Mouse (Mus musculus) cerebellum, adult 2 months (tissue): Measurements from ENCODE around the gene Zfp341. TPM values are rescaled to one million over a fixed set of nuclear protein-coding genes. Genes with fewer than 3 reads are reported as not detected.
A peak's percentile ranks its signal among the peaks of the same experiment; 100 is the strongest.

Source experiments
- DNase-seq, 2 experiments: peaks; one replicate each; pipeline ENCODE4 v3.0.0; 2021
- H3K27ac ChIP-seq: fragments of 200-500 bp; 2 replicates; pipeline ENCODE4 v1.5.1; 2012; ENCODE audit warnings: low read length, control low read depth, inconsistent platforms; ENCODE audit not compliant: insufficient read depth
- H3K27me3 ChIP-seq: fragments of 200-500 bp; 2 replicates; pipeline ENCODE4 v1.6.1; 2012; ENCODE audit warnings: inconsistent platforms, mild to moderate bottlenecking, low read length, moderate library complexity; ENCODE audit not compliant: control insufficient read depth, insufficient read depth
- H3K4me1 ChIP-seq: fragments of 200-500 bp; 2 replicates; pipeline ENCODE4 v1.6.1; 2011; ENCODE audit warnings: low read length; ENCODE audit not compliant: control insufficient read depth, insufficient read depth
- H3K4me3 ChIP-seq: fragments of 200-500 bp; replicated peaks from 2 replicates; pipeline ENCODE3; 2011; ENCODE audit warnings: mild to moderate bottlenecking, low read depth, low read length, control low read depth; ENCODE audit not compliant: insufficient read depth
- CTCF ChIP-seq: fragments of 200-500 bp; IDR thresholded peaks from 2 replicates; pipeline ENCODE4 v1.5.1; 2011; ENCODE audit warnings: low read depth, mild to moderate bottlenecking, control low read depth, low read length, moderate library complexity, borderline replicate concordance; ENCODE audit not compliant: insufficient read depth
- POLR2A ChIP-seq: fragments of 200-500 bp; IDR thresholded peaks from 2 replicates; pipeline ENCODE4 v1.6.1; 2011; ENCODE audit warnings: low read length, control low read depth, borderline replicate concordance; ENCODE audit not compliant: insufficient read depth
- WGBS: fragments of 180-500 bp; shearing (Covaris S2); methylation state at CpG from one replicate; pipeline ENCODE4 v1.1.7; 2018; 5-methylcytosine and 5-hydroxymethylcytosine counted together
- polyA plus RNA-seq: library from polyadenylated mRNA; depleted of rRNA; stranded (reverse); fragments of >200 nt; gene quantifications from 2 replicates; pipeline ENCODE4 v1.2.3, GENCODE M21; 2012

Gene Zfp341
- polyA plus RNA-seq, 1 experiment = 11.5 TPM

DNA sequence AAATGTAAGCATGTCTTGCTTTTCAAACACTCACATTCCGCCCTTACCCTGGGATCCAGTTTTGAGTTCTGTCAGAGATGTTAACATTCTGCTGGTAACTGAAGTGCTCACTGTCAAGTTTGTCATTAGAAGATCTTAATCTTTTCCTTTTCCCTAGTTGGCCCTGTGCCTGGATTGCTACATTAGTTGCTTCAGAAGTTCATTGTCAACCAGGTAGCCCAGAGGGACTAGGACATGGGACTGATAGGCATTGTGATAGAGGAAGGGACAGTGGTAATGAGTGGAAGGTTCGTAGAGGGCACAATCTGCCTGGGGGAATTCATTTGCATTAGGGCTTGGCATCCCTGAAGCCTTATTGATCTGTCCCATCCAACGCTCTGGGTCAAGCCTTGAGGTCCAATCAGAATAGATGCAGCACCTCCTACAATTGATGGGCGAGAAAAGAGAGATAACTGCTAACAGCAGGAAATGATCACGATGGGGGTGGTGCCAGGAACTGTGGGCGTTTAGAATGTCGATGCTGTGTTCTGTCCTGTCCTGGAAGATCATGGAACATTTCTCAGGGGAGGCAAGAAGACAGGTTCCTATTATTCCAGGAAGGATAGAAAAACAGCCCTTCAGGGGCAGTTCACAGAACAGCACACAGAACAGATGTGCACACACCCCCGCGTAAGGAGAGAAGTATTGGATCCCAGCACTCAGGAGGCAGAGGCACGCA, 3.9 kb upstream of the Zfp341 start:
- no peak for TF ChIP-seq POLR2A
- no peak for TF ChIP-seq CTCF
- 75% methylated on average over 10 of the region's 10 CpGs for WGBS
- no peak overlapping the region for H3K27ac ChIP-seq
- no peaks in the 10 kb centered on the region for H3K4me1 ChIP-seq
- H3K4me3 ChIP-seq = no peak overlapping the region
- no peaks in the 10 kb centered on the region for H3K27me3 ChIP-seq
- no peak for DNase-seq

DNA sequence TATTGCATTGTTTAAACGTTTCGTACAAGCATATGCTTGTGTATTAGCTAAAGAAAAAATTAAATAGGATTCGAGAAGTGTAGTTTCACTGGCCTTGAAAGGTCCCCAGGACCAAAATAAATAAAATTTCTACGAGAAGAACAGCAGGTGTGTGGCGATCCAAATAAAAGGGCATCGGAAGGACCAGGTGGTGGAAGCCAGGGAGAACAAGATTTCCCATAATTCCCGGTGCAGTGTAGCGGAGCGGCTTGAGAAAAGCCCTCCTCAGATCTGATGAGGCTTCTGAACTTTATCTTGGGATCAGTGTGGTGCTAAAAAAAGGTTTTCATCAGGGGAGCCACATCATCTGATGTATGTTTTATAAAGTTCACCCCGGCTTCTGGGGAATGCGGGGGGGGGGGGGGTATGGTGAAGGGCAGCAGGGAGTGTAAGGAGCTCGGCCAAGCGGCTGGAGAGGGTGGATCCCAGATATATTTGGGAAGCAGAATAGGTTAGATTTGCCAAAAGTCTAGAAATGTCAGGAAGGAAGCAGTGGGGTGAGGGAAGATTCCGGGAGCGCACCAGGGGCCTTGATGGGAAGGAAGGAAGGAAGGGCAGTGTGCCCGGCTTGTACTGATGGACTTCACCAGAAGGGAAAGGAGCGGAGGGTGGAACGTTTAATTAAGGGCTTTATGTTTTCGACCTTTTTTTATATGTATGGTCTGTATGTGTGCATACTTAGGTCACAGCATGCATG, 1.9 kb downstream of the Zfp341 start:
- peak overlapping the region; percentile 48 for H3K4me3 ChIP-seq
- H3K4me1 ChIP-seq = peaks cover 6% of the 10 kb centered on the region; the same call in 1 of the 2 replicates
- TF ChIP-seq CTCF (no peak), POLR2A (peak; percentile 22; the same call in 1 of the 2 replicates)
- DNase-seq = peak; percentile 61 to 77
- WGBS = 9% methylated on average over 19 of the region's 19 CpGs
- H3K27ac ChIP-seq = peak overlapping the region; percentile 89
- no peaks in the 10 kb centered on the region for H3K27me3 ChIP-seq

DNA sequence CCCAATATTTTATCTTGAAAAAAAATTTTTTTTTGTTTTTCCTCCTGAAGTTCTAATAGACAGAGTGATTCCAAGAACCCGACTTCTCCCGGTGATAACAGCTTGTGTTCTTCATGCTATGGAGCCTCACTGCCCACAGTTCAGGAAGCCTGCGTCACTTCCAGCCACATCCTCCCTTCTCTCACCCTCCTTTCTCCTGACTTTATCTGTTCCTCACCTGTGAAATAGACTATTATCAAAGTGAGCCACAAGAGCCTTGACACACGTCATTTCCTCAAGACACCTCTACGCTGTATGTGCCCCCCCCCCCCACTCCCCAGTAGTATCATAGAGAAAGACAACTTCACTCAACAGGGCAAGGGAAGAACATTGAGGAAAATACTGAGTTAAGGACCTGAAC, 2.6 kb downstream of the Zfp341 start:
- TF ChIP-seq CTCF = no peak
- no peak for TF ChIP-seq POLR2A
- WGBS = 45% methylated on average over 5 of the region's 5 CpGs
- H3K27ac ChIP-seq = peak overlapping the region; percentile 89; the same call in 1 of the 2 replicates
- no peaks in the 10 kb centered on the region for H3K27me3 ChIP-seq
- peaks cover 6% of the 10 kb centered on the region; the same call in 1 of the 2 replicates for H3K4me1 ChIP-seq
- H3K4me3 ChIP-seq = peak overlapping the region; percentile 46
- no peak for DNase-seq

DNA sequence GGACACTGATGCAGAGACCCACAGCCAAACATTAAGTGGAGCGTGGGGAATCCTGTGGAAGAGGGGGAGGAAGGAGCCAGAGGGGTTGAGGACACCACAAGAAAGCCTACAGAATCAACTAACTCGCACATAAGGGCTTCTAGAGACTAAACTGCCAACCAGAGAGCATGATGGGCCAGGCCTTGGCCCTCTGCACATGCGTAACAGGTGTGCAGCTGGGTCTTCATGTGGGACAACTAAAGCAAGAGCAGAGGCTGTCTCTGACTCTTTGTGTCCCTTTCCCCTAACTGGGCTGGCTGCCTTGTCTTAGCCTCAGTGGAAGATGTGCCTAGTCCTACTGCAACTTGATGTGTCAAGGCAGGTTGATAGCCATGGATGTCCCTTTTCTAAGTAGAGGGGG, 4.0 kb downstream of the Zfp341 start:
- Histone ChIP-seq H3K27ac (no peak overlapping the region), H3K4me3 (no peak overlapping the region), H3K27me3 (no peaks in the 10 kb centered on the region), H3K4me1 (peaks cover 6% of the 10 kb centered on the region; the same call in 1 of the 2 replicates)
- no peak for TF ChIP-seq CTCF
- TF ChIP-seq POLR2A = no peak
- no peak for DNase-seq
- 86% methylated on average over 3 of the region's 3 CpGs for WGBS

DNA sequence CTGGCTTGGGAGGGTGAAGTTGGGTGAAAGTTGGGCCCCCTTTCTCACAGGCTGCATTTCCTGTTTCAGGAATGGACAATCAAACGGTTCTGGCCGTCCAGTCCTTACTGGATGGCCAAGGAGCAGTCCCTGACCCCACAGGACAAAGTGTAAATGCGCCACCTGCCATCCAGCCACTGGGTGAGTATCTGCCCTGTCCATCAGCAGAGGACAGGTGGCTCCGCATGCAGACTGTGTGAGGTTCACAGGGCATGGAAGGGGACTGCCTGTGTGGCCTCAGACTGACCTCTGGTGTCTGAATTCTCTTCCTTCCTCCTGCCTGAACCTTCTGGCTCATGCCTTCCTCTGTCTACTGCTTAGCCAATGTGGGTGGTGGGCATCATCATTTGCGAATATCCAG, 8.6 kb downstream of the Zfp341 start:
- Histone ChIP-seq H3K4me1 (no peaks in the 10 kb centered on the region), H3K27me3 (no peaks in the 10 kb centered on the region), H3K27ac (no peak overlapping the region), H3K4me3 (no peak overlapping the region)
- no peak for DNase-seq
- WGBS = 82% methylated on average over 5 of the region's 5 CpGs
- TF ChIP-seq POLR2A (no peak), CTCF (no peak)

DNA sequence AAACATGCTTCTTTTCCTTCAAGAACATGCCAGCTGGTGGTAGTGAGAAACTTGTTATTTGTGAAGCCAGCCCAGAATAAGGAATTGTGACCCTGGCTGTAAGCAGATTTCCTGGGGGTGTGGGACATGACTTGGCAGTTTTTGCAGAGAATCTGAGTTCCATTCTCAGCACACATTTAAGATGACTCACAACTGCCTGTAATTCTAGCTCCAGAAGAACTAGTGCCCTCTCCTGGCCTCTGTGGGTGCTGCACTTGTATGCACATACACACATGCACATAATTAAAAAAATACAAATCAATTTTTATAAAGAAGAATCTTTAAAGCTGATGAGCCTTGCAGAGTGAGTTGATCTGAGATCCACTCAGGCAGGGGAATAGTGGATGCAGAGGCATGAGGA, 11.0 kb downstream of the Zfp341 start:
- H3K4me1 ChIP-seq = no peaks in the 10 kb centered on the region
- H3K27me3 ChIP-seq = no peaks in the 10 kb centered on the region
- no peak for DNase-seq
- TF ChIP-seq POLR2A = no peak
- TF ChIP-seq CTCF = peak; percentile 9; the same call in 1 of the 2 replicates
- no peak overlapping the region for H3K4me3 ChIP-seq
- no peak overlapping the region for H3K27ac ChIP-seq

DNA sequence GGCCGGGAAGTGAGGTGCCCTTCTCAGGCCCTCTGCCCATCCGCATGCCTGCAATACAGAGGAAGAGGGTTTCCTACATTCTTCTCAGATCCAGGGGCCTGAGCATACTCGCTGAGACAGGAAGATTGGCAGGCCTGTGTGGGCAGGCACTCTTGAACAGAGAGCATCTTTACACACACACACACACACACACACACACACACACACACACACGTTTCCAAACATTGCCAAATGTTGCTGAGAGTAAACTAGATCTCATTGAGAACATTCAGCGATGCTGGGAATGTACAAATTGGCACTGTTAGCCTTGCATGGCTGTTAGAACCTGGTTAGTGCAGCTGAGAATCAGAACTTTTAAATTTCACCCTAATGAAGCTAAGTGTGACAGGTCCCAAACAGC, 17.4 kb downstream of the Zfp341 start:
- 79% methylated on average over 5 of the region's 5 CpGs for WGBS
- Histone ChIP-seq H3K27ac (no peak overlapping the region), H3K27me3 (no peaks in the 10 kb centered on the region), H3K4me3 (no peak overlapping the region), H3K4me1 (no peaks in the 10 kb centered on the region; the same call in 1 of the 2 replicates)
- DNase-seq = no peak
- no peak for TF ChIP-seq POLR2A
- TF ChIP-seq CTCF = no peak

DNA sequence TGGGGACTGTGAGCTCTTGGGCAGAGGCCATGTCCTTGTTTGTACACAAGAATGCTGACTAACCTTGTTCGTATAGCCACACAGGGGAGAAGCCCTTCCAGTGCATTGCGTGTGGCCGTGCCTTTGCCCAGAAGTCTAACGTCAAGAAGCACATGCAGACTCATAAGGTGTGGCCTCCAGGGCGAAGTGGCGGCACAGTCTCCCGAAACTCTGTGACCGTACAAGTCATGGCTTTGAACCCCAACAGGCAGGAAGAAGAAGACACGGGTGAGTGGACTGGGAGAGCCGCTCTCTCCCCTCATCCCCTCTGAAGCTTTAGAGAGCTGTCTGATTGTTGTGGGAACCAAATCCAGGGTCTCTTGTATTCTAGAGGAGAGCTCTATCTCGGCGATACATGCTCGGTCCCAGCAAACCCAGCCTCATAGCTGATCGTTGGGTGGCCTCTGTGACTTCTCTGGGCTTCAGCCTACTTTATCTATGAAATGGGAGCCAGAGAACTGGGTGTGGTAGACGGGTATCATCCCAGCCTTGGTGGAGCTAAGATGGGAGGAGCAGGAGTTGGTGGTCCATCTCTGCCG, 19.2 kb downstream of the Zfp341 start:
- no peaks in the 10 kb centered on the region; the same call in 1 of the 2 replicates for H3K4me1 ChIP-seq
- no peak for DNase-seq
- WGBS = 91% methylated on average over 16 of the region's 16 CpGs
- no peaks in the 10 kb centered on the region for H3K27me3 ChIP-seq
- no peak overlapping the region for H3K27ac ChIP-seq
- TF ChIP-seq POLR2A (no peak), CTCF (no peak)
- H3K4me3 ChIP-seq = no peak overlapping the region
